Mouse (Mus musculus) kidney, adult 8-10 months (tissue): ENCODE results near the gene Sipa1l3.

Experiments used
- DNase-seq, 2 experiments: peaks; one replicate each; pipeline ENCODE4 v3.0.0; 2022

Gene Sipa1l3

GRCm38 (mm10) chr7:29441793-29442192 is 76.6 kb downstream of the Sipa1l3 start:
- no peak for DNase-seq

GRCm38 (mm10) chr7:29441151-29441550 is 77.3 kb downstream of the Sipa1l3 start:
- no peak for DNase-seq

- DNase-seq = no peak
Measured at GRCm38 (mm10) chr7:29438655-29439282, 79.7 kb downstream of the Sipa1l3 start.

GRCm38 (mm10) chr7:29438204-29438603 is 80.2 kb downstream of the Sipa1l3 start:
- no peak for DNase-seq

- DNase-seq = no peak
Measured at GRCm38 (mm10) chr7:29437072-29437471, 81.4 kb downstream of the Sipa1l3 start.

- no peak for DNase-seq
Measured at GRCm38 (mm10) chr7:29434313-29435035, 84.0 kb downstream of the Sipa1l3 start.

GRCm38 (mm10) chr7:29433725-29434124 is 84.7 kb downstream of the Sipa1l3 start:
- DNase-seq = no peak

GRCm38 (mm10) chr7:29432947-29433553 is 85.4 kb downstream of the Sipa1l3 start:
- no peak for DNase-seq

- DNase-seq = no peak
Measured at GRCm38 (mm10) chr7:29432180-29432946, 86.1 kb downstream of the Sipa1l3 start.

- DNase-seq = no peak
Measured at GRCm38 (mm10) chr7:29430739-29431211, 87.7 kb downstream of the Sipa1l3 start.

GRCm38 (mm10) chr7:29426056-29426455 is 92.4 kb downstream of the Sipa1l3 start:
- DNase-seq = no peak

- DNase-seq = no peak
Measured at GRCm38 (mm10) chr7:29425413-29425827, 93.0 kb downstream of the Sipa1l3 start.

GRCm38 (mm10) chr7:29424690-29425089 is 93.8 kb downstream of the Sipa1l3 start:
- DNase-seq = peak; percentile 38 to 45

- DNase-seq = no peak
Measured at GRCm38 (mm10) chr7:29421909-29422244, 96.6 kb downstream of the Sipa1l3 start.

GRCm38 (mm10) chr7:29421240-29421908 is 97.1 kb downstream of the Sipa1l3 start:
- no peak for DNase-seq

- no peak for DNase-seq
Measured at GRCm38 (mm10) chr7:29419836-29420235, 98.6 kb downstream of the Sipa1l3 start.

- peak; percentile 23 to 48 for DNase-seq
Measured at GRCm38 (mm10) chr7:29418231-29418630, 100.2 kb downstream of the Sipa1l3 start.

- DNase-seq = no peak
Measured at GRCm38 (mm10) chr7:29417332-29418069, 100.9 kb downstream of the Sipa1l3 start.

GRCm38 (mm10) chr7:29416906-29417305 is 101.5 kb downstream of the Sipa1l3 start:
- DNase-seq = no peak

GRCm38 (mm10) chr7:29411838-29412580 is 106.4 kb downstream of the Sipa1l3 start:
- no peak for DNase-seq

GRCm38 (mm10) chr7:29411216-29411816 is 107.1 kb downstream of the Sipa1l3 start:
- no peak for DNase-seq
